Mouse (Mus musculus): ENCODE results near the gene Socs3. TPM values are rescaled to one million over a fixed set of nuclear protein-coding genes. Genes with fewer than 3 reads are reported as not detected.

Socs3 gene
- polyA plus RNA-seq, 1 experiment from 2014 or later, result 15.7 TPM

- H3K36me3 ChIP-seq (ENCODE audit: control insufficient read depth, insufficient read depth), result peaks cover 12% of the 10 kb centered on the region
- H3K27me3 ChIP-seq (replicated peaks; ENCODE audit: control insufficient read depth, insufficient read depth, low read length), result no peaks in the 10 kb centered on the region
- no peak for ATAC-seq
- no peak overlapping the region for H3K4me3 ChIP-seq (ENCODE audit: low read depth, low read length)
- H3K4me1 ChIP-seq (replicated peaks; ENCODE audit: control insufficient read depth, insufficient read depth, low read length), result peaks cover 11% of the 10 kb centered on the region
- no peak for TF ChIP-seq CTCF (IDR thresholded peaks at IDR 0.05; ENCODE audit: low read depth)
- no peak overlapping the region for H3K9ac ChIP-seq (ENCODE audit: low read depth, low read length)
- H3K4me2 ChIP-seq (replicated peaks; ENCODE audit: low read depth), result no peak overlapping the region
- WGBS, result 57% methylated on average over 2 of the region's 2 CpGs
- H3K9me3 ChIP-seq (ENCODE audit: control insufficient read depth), result no peaks in the 10 kb centered on the region
- no peak overlapping the region for H3K27ac ChIP-seq (ENCODE audit: low read depth, low read length)
Measured at GRCm38 (mm10) chr11:117971646-117972242, 1.9 kb upstream of the Socs3 start.

DNA sequence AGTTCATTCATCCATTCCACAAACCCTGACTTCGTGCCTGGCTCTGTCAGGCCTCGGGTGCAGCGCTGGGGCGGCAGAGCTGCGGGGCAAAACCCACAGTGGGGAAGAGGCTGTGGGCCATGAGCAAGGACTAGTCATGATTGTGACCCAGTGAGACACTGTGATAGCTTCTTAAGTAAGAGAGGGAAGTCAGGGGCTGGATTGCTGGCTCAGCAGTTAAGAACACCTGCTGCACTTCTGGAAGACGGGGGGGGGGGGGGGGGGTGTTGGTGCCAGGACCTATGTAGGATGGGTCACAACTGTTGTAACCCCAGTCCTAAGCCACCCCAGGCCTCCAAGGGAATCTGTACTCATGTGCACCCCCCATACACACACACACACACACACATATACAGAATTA, 1.3 kb upstream of the Socs3 start:
- Histone ChIP-seq H3K4me3 (ENCODE audit: low read depth, low read length) (no peak overlapping the region), H3K4me1 (replicated peaks; ENCODE audit: control insufficient read depth, insufficient read depth, low read length) (peaks cover 17% of the 10 kb centered on the region), H3K27ac (ENCODE audit: low read depth, low read length) (no peak overlapping the region), H3K9ac (ENCODE audit: low read depth, low read length) (no peak overlapping the region), H3K4me2 (replicated peaks; ENCODE audit: low read depth) (no peak overlapping the region), H3K36me3 (ENCODE audit: control insufficient read depth, insufficient read depth) (peaks cover 19% of the 10 kb centered on the region), H3K9me3 (ENCODE audit: control insufficient read depth) (no peaks in the 10 kb centered on the region), H3K27me3 (replicated peaks; ENCODE audit: control insufficient read depth, insufficient read depth, low read length) (no peaks in the 10 kb centered on the region)
- no peak for TF ChIP-seq CTCF (IDR thresholded peaks at IDR 0.05; ENCODE audit: low read depth)
- no peak for ATAC-seq
- 79% methylated on average over 6 of the region's 6 CpGs for WGBS

DNA sequence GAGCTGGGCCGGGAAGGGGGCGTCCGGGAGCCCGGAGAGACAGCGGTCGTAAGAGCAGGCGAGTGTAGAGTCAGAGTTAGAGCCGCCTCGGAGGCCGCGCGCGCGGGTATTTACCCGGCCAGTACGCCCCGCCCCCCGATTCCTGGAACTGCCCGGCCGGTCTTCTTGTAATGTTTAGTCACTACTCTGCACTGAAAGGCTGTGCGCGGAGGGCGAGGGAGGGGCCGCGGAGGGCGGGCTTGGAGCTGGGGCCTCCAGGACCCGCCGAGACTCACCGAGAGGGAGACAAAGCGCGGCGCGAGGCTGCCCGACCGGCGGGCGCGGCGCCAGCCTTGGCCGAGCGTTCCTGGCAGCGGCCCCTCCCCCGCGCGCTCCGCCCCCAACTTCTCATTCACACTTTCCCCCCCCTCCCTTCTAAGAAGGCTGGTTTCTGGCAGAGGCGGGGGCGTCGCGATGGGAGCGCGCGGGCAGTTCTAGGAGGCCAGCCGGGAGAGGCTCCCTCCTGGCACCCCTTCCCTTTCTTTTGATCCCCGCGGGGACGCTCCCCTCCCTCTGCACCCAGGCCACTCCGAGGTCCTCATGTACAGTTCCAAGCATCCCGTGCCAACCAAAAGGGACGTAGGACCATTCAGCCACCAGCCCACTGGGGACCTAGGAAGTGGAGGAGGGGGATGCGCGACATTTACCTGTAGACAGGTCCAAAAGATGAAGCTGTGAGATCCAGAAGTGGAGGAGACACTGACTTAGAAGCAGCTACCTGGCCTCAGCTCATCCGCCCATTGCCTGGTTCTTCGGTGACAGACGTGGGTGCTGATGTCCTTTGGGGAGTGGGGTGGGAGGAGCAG, 525 bp downstream of the Socs3 start:
- Histone ChIP-seq H3K27me3 (replicated peaks; ENCODE audit: control insufficient read depth, insufficient read depth, low read length) (no peaks in the 10 kb centered on the region), H3K36me3 (ENCODE audit: control insufficient read depth, insufficient read depth) (peaks cover 27% of the 10 kb centered on the region), H3K4me1 (replicated peaks; ENCODE audit: control insufficient read depth, insufficient read depth, low read length) (peaks cover 17% of the 10 kb centered on the region), H3K4me2 (replicated peaks; ENCODE audit: low read depth) (peak overlapping the region; percentile 89), H3K9ac (ENCODE audit: low read depth, low read length) (peak overlapping the region; percentile 88), H3K4me3 (ENCODE audit: low read depth, low read length) (peak overlapping the region; percentile 59), H3K9me3 (ENCODE audit: control insufficient read depth) (no peaks in the 10 kb centered on the region), H3K27ac (ENCODE audit: low read depth, low read length) (peak overlapping the region; percentile 93)
- peak; percentile 88 for ATAC-seq
- WGBS, result under 1% methylated on average over 63 of the region's 65 CpGs
- TF ChIP-seq CTCF (IDR thresholded peaks at IDR 0.05; ENCODE audit: low read depth), result peak; percentile 1; the same call in 1 of the 2 replicates

GRCm38 (mm10) chr11:117968716-117969099, 1.1 kb downstream of the Socs3 start:
- peaks cover 23% of the 10 kb centered on the region for H3K4me1 ChIP-seq (replicated peaks; ENCODE audit: control insufficient read depth, insufficient read depth, low read length)
- peak; percentile 43 for ATAC-seq

GRCm38 (mm10) chr11:117968016-117968671, 1.7 kb downstream of the Socs3 start:
- Histone ChIP-seq H3K4me1 (replicated peaks; ENCODE audit: control insufficient read depth, insufficient read depth, low read length) (peaks cover 23% of the 10 kb centered on the region), H3K36me3 (ENCODE audit: control insufficient read depth, insufficient read depth) (peaks cover 27% of the 10 kb centered on the region), H3K9ac (ENCODE audit: low read depth, low read length) (peak overlapping the region; percentile 88), H3K27ac (ENCODE audit: low read depth, low read length) (peak overlapping the region; percentile 93), H3K4me3 (ENCODE audit: low read depth, low read length) (peak overlapping the region; percentile 59), H3K4me2 (replicated peaks; ENCODE audit: low read depth) (peak overlapping the region; percentile 89), H3K27me3 (replicated peaks; ENCODE audit: control insufficient read depth, insufficient read depth, low read length) (no peaks in the 10 kb centered on the region), H3K9me3 (ENCODE audit: control insufficient read depth) (no peaks in the 10 kb centered on the region)
- TF ChIP-seq CTCF (IDR thresholded peaks at IDR 0.05; ENCODE audit: low read depth), result no peak
- WGBS, result under 1% methylated on average over 64 of the region's 64 CpGs
- no peak for ATAC-seq

More at GRCm38 (mm10) chr11:117968716-117969099, 1.1 kb downstream of the Socs3 start:
- peak; percentile 61 for TF ChIP-seq CTCF (IDR thresholded peaks at IDR 0.05; ENCODE audit: low read depth)
- Histone ChIP-seq H3K27ac (ENCODE audit: low read depth, low read length) (peak overlapping the region; percentile 93), H3K9ac (ENCODE audit: low read depth, low read length) (peak overlapping the region; percentile 88), H3K4me2 (replicated peaks; ENCODE audit: low read depth) (peak overlapping the region; percentile 89), H3K9me3 (ENCODE audit: control insufficient read depth) (no peaks in the 10 kb centered on the region), H3K4me3 (ENCODE audit: low read depth, low read length) (peak overlapping the region; percentile 59), H3K36me3 (ENCODE audit: control insufficient read depth, insufficient read depth) (peaks cover 27% of the 10 kb centered on the region), H3K27me3 (replicated peaks; ENCODE audit: control insufficient read depth, insufficient read depth, low read length) (no peaks in the 10 kb centered on the region)
- under 1% methylated on average over 32 of the region's 34 CpGs for WGBS

Measured in intestine, postnatal 0 days (tissue).